Mouse (Mus musculus) gastrocnemius, postnatal 4 days (tissue): Measurements from ENCODE around the gene Rab3il1. TPM values are rescaled to one million over a fixed set of nuclear protein-coding genes. Genes with fewer than 3 reads are reported as not detected.
"Not testable (repeated sequence)": the region's sequence is repeated elsewhere in the genome, so short reads cannot be mapped to it uniquely, and the experiment has no call there.

Experiments
- DNase-seq, 2 experiments: peaks; one replicate each; pipeline ENCODE4 v3.0.0; 2021 to 2022; ENCODE audit warnings: low spot score in 2 of 2, mixed read lengths in 2 of 2
- long read RNA-seq, 2 experiments: library from polyadenylated mRNA; stranded (forward); transcript quantifications; one replicate each; pipeline ENCODE4 v2.0.0; 2021
- total RNA-seq, 2 experiments: library from RNA; stranded (reverse); gene quantifications; 2 replicates each; pipeline ENCODE4 v1.2.3; 2021

Gene Rab3il1
- 10 to 100 TPM; 24.2 to 26.1 TPM for total RNA-seq
- long read RNA-seq, experiment 1, full-length matches to known transcripts: 26 of 34 reads
- long read RNA-seq, experiment 1, partial matches to known transcripts: 3 of 34 reads
- long read RNA-seq, experiment 1, other reads (novel, unspliced or antisense): 5 of 34 reads
- long read RNA-seq, experiment 2, full-length matches to known transcripts: 25 of 33 reads
- long read RNA-seq, experiment 2, partial matches to known transcripts: 3 of 33 reads
- long read RNA-seq, experiment 2, other reads (novel, unspliced or antisense): 5 of 33 reads

DNA sequence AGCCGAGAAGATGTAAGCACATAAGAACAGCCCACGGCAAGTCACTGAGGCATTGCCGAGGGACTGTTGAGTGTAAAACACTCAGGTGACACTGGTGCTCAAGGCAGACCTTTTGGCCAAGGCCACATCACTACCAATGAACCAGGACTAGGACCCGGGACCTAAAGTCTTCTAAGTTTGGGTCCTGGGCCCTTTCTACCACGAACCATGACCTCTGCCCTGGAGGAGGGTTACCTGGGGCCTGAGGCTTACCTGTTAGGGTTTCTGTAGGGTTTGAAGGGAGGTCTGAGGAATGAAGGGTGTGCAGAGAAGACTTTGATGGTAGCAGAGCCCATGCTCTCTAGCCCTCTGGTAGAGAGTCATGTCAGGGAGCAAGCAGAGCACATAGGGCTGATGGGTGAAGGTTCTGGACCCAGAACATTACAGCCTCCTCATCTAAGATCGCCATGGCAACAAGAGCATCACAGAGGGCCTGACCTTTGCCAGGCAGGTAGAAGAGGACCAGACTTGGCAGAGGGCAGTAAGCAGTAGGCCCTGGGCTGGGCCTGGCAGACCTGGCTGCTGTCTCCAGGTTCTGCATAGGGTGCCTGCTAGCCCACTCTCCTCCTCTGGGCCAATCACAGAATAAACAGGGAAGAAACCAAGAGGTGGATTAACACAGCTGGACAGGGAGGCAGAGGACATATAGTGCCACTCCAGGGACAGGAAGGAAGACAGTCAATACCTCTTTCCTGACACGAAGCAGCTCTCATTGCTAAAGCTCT is at the start of gene Rab3il1, which contains the start of gene Best1:
Rab3il1 (plus strand) TSS at position 464 of the 764 bp plus-strand sequence.
Best1 (minus strand) TSS at position 428 of the 764 bp plus-strand sequence.
- no peak for DNase-seq

DNA sequence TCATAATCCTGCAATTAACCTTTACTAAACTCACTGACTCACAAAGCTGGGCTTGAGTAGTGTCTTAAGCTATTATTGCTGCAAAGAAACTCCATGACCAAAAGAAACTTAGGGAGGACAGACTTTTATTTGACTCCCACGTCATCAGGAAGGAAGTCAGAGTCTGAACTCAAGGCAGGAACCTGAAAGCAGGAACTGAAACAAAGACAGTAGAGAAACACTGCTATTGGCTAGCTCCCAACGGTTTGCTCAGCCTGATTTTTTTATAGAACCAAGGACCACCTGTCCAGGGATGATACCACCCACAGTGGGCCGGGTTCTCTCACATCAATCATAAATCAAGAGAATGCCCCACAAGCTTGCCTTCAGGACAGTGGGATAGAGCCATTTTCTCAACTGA is 49.1 kb upstream of the Rab3il1 start:
- DNase-seq: no peak

GRCm38 (mm10) chr19:9952912-9953311 is 48.6 kb upstream of the Rab3il1 start:
- no peak for DNase-seq

- DNase-seq: peak; percentile 49 to 86
Measured at GRCm38 (mm10) chr19:9954055-9954810, 47.2 kb upstream of the Rab3il1 start.

DNA sequence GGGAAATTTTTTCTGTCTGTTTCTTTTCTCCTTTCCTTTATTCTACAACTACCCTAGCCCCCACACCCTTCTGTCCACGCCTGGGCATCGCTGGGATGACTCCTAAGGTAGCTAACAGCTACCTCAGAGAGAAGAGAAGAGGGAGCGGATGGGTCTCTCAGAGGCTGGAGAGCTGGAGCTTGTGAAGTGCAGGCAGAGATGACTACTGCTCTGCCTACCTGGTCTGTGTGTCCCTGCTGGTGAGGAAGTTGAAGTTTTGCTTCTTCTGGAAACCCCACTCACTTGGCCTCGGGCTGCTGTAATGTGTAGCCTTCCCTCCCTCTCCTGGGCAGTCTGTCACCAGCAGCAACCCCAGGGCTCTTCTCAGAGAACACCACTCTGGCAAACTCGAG is 46.7 kb upstream of the Rab3il1 start:
- peak in 1 of 2 experiments; percentile 41 for DNase-seq

DNA sequence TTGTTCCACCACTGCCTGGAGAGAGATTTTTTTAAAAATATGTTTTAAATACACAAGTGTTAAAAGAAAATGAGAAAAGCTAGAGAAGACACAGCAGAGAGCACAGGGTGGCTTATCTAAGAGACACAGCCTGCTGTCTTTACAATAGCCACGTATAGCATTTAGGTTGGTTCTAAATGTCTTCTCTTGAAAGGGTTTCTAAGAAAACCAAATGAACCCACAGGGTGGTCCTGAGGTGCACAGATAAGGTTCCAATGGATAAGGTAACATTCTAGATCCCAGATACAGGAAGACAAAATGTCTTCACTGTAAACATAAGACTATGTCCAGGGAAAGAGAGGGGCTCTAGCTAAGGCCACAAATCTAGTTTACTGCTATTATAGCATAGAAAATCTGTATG is 46.0 kb upstream of the Rab3il1 start:
- DNase-seq: no peak

- DNase-seq: no peak
Measured at GRCm38 (mm10) chr19:9956624-9957388, 44.7 kb upstream of the Rab3il1 start.

GRCm38 (mm10) chr19:9957965-9958364 is 43.5 kb upstream of the Rab3il1 start:
- DNase-seq: no peak

DNA sequence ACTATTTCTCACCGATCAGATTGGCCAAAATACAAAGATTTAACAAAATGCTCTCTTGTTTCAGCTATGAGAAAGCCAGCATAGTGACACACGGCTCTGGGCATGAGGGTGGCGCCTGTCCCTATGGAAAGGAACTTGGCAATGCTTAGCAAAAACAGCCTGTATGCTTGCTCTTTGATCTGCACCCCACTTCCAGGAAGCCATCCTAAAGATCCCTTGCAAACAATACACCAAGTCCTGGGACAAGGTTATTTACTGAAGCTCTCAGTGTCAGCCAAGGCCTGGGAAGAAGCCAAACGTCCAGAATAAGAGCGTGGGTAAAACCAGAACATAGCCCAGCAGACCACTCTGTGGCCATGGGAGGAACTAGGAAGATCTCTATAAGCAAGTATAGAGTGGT is 40.7 kb upstream of the Rab3il1 start:
- no peak for DNase-seq

DNA sequence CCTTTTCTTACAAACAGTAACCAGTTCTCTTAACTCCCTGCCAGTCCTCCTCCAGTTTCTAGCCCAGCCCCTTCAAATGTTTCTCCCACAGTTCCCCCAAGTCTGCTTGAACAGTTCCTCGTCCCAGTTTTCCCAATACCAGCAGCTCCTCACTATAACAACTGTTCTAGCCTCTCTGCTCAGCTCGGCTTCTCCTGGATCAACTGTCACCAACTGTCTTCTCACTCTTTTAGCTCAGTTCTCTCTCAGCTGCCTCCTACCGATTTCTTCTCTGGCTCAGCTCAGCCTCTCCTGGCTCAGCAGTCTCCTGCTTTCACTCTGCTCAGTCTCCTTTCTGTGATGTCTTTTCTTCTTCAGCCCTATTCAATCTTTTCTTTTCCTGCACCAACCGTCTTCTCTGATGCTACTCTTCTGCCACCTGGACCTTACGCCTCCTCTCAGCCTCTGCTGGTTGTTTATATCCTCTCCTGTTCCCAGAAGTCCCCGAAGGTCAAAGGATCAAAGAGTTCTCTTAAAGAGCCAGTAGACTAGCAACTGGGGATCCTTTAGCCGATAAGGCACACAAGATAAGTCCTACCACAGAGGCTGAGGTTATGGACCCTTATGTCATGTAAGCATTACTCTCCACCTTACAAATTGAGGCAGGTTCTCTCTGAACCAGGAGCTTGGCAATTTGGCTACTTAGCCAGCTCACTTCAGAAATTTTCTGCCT is 37.1 kb upstream of the Rab3il1 start:
- DNase-seq: no peak

- no peak for DNase-seq
Measured at GRCm38 (mm10) chr19:9966096-9966867, 35.2 kb upstream of the Rab3il1 start.

- no peak for DNase-seq
Measured at GRCm38 (mm10) chr19:9968081-9968787, 33.2 kb upstream of the Rab3il1 start.

- DNase-seq: not testable (repeated sequence)
Measured at GRCm38 (mm10) chr19:9974853-9975252, 26.6 kb upstream of the Rab3il1 start.

- no peak for DNase-seq
Measured at GRCm38 (mm10) chr19:9977085-9977484, 24.4 kb upstream of the Rab3il1 start.

DNA sequence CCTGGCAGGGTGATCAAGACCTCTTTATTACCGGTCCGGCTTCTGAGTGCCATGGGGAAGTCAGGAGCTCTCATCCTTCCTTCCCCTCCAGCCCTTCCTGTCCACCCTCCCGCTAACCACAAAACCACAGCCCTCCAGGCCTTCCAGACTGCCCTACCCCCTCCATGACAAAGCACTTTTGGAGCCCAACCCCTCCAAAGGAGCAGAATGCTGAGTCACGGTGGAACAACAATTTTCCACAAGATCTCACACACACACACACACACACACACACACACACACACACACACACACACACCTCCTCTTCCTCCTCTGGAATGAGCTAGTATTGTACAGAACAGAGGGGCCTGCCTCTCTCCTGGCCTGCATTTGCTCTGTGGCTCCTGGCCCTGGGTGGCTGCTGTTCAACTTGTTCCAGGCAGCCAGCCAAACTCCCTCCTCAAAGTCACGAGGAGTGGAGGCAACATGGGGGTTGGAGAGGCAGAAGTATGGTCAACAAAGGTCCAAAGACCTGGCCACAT is 23.0 kb upstream of the Rab3il1 start:
- peak; percentile 60 to 83 for DNase-seq

- DNase-seq: no peak
Measured at GRCm38 (mm10) chr19:9979156-9979555, 22.3 kb upstream of the Rab3il1 start.

- no peak for DNase-seq
Measured at GRCm38 (mm10) chr19:9980258-9980657, 21.2 kb upstream of the Rab3il1 start, which contains the start of gene Fth1. Gene Fth1 (plus strand): TSS chr19:9980598.

GRCm38 (mm10) chr19:9981621-9982020 is 19.8 kb upstream of the Rab3il1 start:
- no peak for DNase-seq
